Mouse (Mus musculus) cerebellum, postnatal 10 days (tissue): ENCODE results near the gene Hspa8.
"Not testable (repeated sequence)": the region's sequence is repeated elsewhere in the genome, so short reads cannot be mapped to it uniquely, and the experiment has no call there.

Experiments
- DNase-seq, 2 experiments: peaks; one replicate each; pipeline ENCODE4 v3.0.0; 2021; ENCODE audit warnings: mixed read lengths in 2 of 2

The Hspa8 gene

GRCm38 (mm10) chr9:40784374-40784967 is 16.3 kb upstream of the Hspa8 start:
- no peak for DNase-seq

- no peak for DNase-seq
Measured at GRCm38 (mm10) chr9:40785452-40785851, 15.3 kb upstream of the Hspa8 start.

GRCm38 (mm10) chr9:40786820-40787219 is 14.0 kb upstream of the Hspa8 start:
- not testable (repeated sequence) for DNase-seq

- no peak for DNase-seq
Measured at GRCm38 (mm10) chr9:40791864-40792633, 8.7 kb upstream of the Hspa8 start.

- DNase-seq, result no peak
Measured at GRCm38 (mm10) chr9:40793581-40793980, 7.2 kb upstream of the Hspa8 start.

GRCm38 (mm10) chr9:40794251-40794650 is 6.5 kb upstream of the Hspa8 start:
- DNase-seq, result no peak

- DNase-seq, result no peak
Measured at GRCm38 (mm10) chr9:40794926-40795325, 5.9 kb upstream of the Hspa8 start.

GRCm38 (mm10) chr9:40795562-40795961 is 5.2 kb upstream of the Hspa8 start:
- DNase-seq, result no peak

- DNase-seq, result no peak
Measured at GRCm38 (mm10) chr9:40796054-40796453, 4.7 kb upstream of the Hspa8 start.

GRCm38 (mm10) chr9:40798247-40798960 is 2.4 kb upstream of the Hspa8 start:
- DNase-seq, result no peak

- DNase-seq, result peak in 1 of 2 experiments; percentile 27
Measured at GRCm38 (mm10) chr9:40799112-40799511, 1.7 kb upstream of the Hspa8 start.

GRCm38 (mm10) chr9:40799837-40800501 is 815 bp upstream of the Hspa8 start:
- peak; percentile 83 to 88 for DNase-seq

GRCm38 (mm10) chr9:40801614-40802532 is 1.1 kb downstream of the Hspa8 start:
- peak; percentile 87 to 88 for DNase-seq

- not testable (repeated sequence) for DNase-seq
Measured at GRCm38 (mm10) chr9:40802533-40802875, 1.7 kb downstream of the Hspa8 start.

GRCm38 (mm10) chr9:40804576-40804975 is 3.8 kb downstream of the Hspa8 start:
- not testable (repeated sequence) for DNase-seq

GRCm38 (mm10) chr9:40805263-40805662 is 4.5 kb downstream of the Hspa8 start:
- peak; percentile 87 to 91 for DNase-seq

- peak; percentile 67 to 69 for DNase-seq
Measured at GRCm38 (mm10) chr9:40806440-40807288, 5.9 kb downstream of the Hspa8 start.

GRCm38 (mm10) chr9:40807289-40807920 is 6.6 kb downstream of the Hspa8 start:
- DNase-seq, result peak; percentile 35 to 40

- peak; percentile 20 to 33 for DNase-seq
Measured at GRCm38 (mm10) chr9:40808061-40808906, 7.5 kb downstream of the Hspa8 start.

- no peak for DNase-seq
Measured at GRCm38 (mm10) chr9:40808907-40809280, 8.1 kb downstream of the Hspa8 start.
